Mouse (Mus musculus): ENCODE results near the gene Fto.

Fto gene

GRCm38 (mm10) chr8:91324271-91324670, 10.9 kb downstream of the Fto start:
- peak; percentile 60 for DNase-seq (ENCODE audit: low spot score)

- no peak for DNase-seq (ENCODE audit: low spot score)
Measured at GRCm38 (mm10) chr8:91324916-91325315, 11.6 kb downstream of the Fto start.

GRCm38 (mm10) chr8:91326018-91326417, 12.7 kb downstream of the Fto start:
- DNase-seq (ENCODE audit: low spot score) = no peak

- DNase-seq (ENCODE audit: low spot score) = no peak
Measured at GRCm38 (mm10) chr8:91326946-91327345, 13.6 kb downstream of the Fto start.

GRCm38 (mm10) chr8:91327471-91328205, 14.3 kb downstream of the Fto start:
- no peak for DNase-seq (ENCODE audit: low spot score)

GRCm38 (mm10) chr8:91329056-91329455, 15.7 kb downstream of the Fto start:
- DNase-seq (ENCODE audit: low spot score) = no peak

- DNase-seq (ENCODE audit: low spot score) = no peak
Measured at GRCm38 (mm10) chr8:91329461-91329850, 16.1 kb downstream of the Fto start.

GRCm38 (mm10) chr8:91338389-91339154, 25.2 kb downstream of the Fto start:
- DNase-seq (ENCODE audit: low spot score) = no peak

- DNase-seq (ENCODE audit: low spot score) = no peak
Measured at GRCm38 (mm10) chr8:91339651-91340050, 26.3 kb downstream of the Fto start.

GRCm38 (mm10) chr8:91340746-91341145, 27.4 kb downstream of the Fto start:
- DNase-seq (ENCODE audit: low spot score) = no peak

GRCm38 (mm10) chr8:91342196-91342595, 28.9 kb downstream of the Fto start:
- DNase-seq (ENCODE audit: low spot score) = no peak

GRCm38 (mm10) chr8:91342798-91343197, 29.5 kb downstream of the Fto start:
- DNase-seq (ENCODE audit: low spot score) = no peak

GRCm38 (mm10) chr8:91344659-91345058, 31.3 kb downstream of the Fto start:
- no peak for DNase-seq (ENCODE audit: low spot score)

GRCm38 (mm10) chr8:91347146-91347545, 33.8 kb downstream of the Fto start:
- no peak for DNase-seq (ENCODE audit: low spot score)

GRCm38 (mm10) chr8:91347595-91347994, 34.3 kb downstream of the Fto start:
- DNase-seq (ENCODE audit: low spot score) = no peak

- DNase-seq (ENCODE audit: low spot score) = no peak
Measured at GRCm38 (mm10) chr8:91349816-91350215, 36.5 kb downstream of the Fto start.

GRCm38 (mm10) chr8:91350628-91351027, 37.3 kb downstream of the Fto start:
- DNase-seq (ENCODE audit: low spot score) = no peak

- DNase-seq (ENCODE audit: low spot score) = no peak
Measured at GRCm38 (mm10) chr8:91352598-91352997, 39.3 kb downstream of the Fto start.

- no peak for DNase-seq (ENCODE audit: low spot score)
Measured at GRCm38 (mm10) chr8:91353062-91353461, 39.7 kb downstream of the Fto start.

- DNase-seq (ENCODE audit: low spot score) = no peak
Measured at GRCm38 (mm10) chr8:91353907-91354306, 40.6 kb downstream of the Fto start.

GRCm38 (mm10) chr8:91355301-91355905, 42.1 kb downstream of the Fto start:
- no peak for DNase-seq (ENCODE audit: low spot score)

- no peak for DNase-seq (ENCODE audit: low spot score)
Measured at GRCm38 (mm10) chr8:91355956-91356699, 42.8 kb downstream of the Fto start.

All from testis, postnatal 10 days (tissue).